Mouse (Mus musculus): ENCODE results near the gene Man1b1.

- TF ChIP-seq CTCF (IDR thresholded peaks at IDR 0.05; ENCODE audit: borderline replicate concordance, extremely low read depth, insufficient read depth, insufficient read length) (0 out of 2 replicates have a peak, but pooled peaks have one; percentile 25), POLR2A (IDR thresholded peaks at IDR 0.05; ENCODE audit: borderline replicate concordance, extremely low read depth, insufficient read depth, insufficient read length, poor library complexity, severe bottlenecking) (peak; percentile 74; the same call in 1 of the 2 replicates)
Measured at GRCm38 (mm10) chr2:25332286-25333160, at the start of gene Man1b1.

Measured in brain, embryonic 14.5 days (tissue).